Mouse (Mus musculus) MEL (cell line): ENCODE data around the gene Gm20388. TPM values are rescaled to one million over a fixed set of nuclear protein-coding genes. Genes with fewer than 3 reads are reported as not detected.

ENCODE experiments used
- DNase-seq: peaks from one replicate; pipeline ENCODE4 v3.0.0; 2011; ENCODE audit warnings: low read depth, low spot score
- H3K27ac ChIP-seq: 2 replicates; pipeline ENCODE4 v1.5.1; 2012; ENCODE audit warnings: low read depth, mild to moderate bottlenecking, control low read depth, low read length, moderate library complexity; ENCODE audit not compliant: control insufficient read depth
- H3K27me3 ChIP-seq, 2 experiments: fragments of 150-350 bp in 1 of 2; sonication (generic) in 1 of 2; 2 replicates each; pipeline ENCODE4 v1.6.1; 2012; ENCODE audit warnings: low read length in 2 of 2, mild to moderate bottlenecking in 2 of 2, improper control_type of control experiment in 1 of 2, moderate library complexity in 1 of 2; ENCODE audit not compliant: insufficient read depth in 2 of 2, control insufficient read depth in 1 of 2
- H3K36me3 ChIP-seq, 2 experiments: 2 replicates each; pipeline ENCODE4 v1.6.1; 2012 to 2014; ENCODE audit warnings: low read length in 2 of 2, improper control_type of control experiment in 1 of 2, inconsistent platforms in 1 of 2, mild to moderate bottlenecking in 1 of 2; ENCODE audit not compliant: insufficient read depth in 2 of 2, control insufficient read depth in 1 of 2
- H3K4me1 ChIP-seq, 2 experiments: fragments of 150-350 bp in 1 of 2; sonication (generic) in 1 of 2; 2 replicates each; pipeline ENCODE4 v1.6.1; 2012; ENCODE audit warnings: low read length in 2 of 2, improper control_type of control experiment in 1 of 2, mild to moderate bottlenecking in 1 of 2; ENCODE audit not compliant: insufficient read depth in 2 of 2, control insufficient read depth in 1 of 2
- H3K4me3 ChIP-seq, 2 experiments: fragments of 150-350 bp in 1 of 2; sonication (generic) in 1 of 2; 2 replicates each; pipeline ENCODE4 v1.5.1; 2012; ENCODE audit warnings: low read depth in 2 of 2, low read length in 2 of 2, mild to moderate bottlenecking in 2 of 2, moderate library complexity in 2 of 2, control low read depth in 1 of 2, improper control_type of control experiment in 1 of 2; ENCODE audit not compliant: control insufficient read depth in 1 of 2, insufficient read depth in 1 of 2
- H3K79me2 ChIP-seq: 2 replicates; pipeline ENCODE4 v1.6.1; 2012; ENCODE audit warnings: mild to moderate bottlenecking, low read length, moderate library complexity; ENCODE audit not compliant: control insufficient read depth, poor library complexity, insufficient read depth
- H3K9ac ChIP-seq: 2 replicates; pipeline ENCODE4 v1.6.1; 2012; ENCODE audit warnings: low read depth, mild to moderate bottlenecking, control low read depth, low read length, moderate library complexity; ENCODE audit not compliant: control insufficient read depth, poor library complexity, severe bottlenecking
- H3K9me3 ChIP-seq: fragments of 150-350 bp; sonication (generic); replicated peaks from 2 replicates; pipeline ENCODE4 v1.6.1; 2012; ENCODE audit warnings: mild to moderate bottlenecking, low read length, improper control_type of control experiment, moderate library complexity; ENCODE audit not compliant: insufficient read depth
- BHLHE40 ChIP-seq: IDR thresholded peaks from 2 replicates; pipeline ENCODE4 v1.6.1; 2012; ENCODE audit warnings: low read depth, mild to moderate bottlenecking, inconsistent platforms, low read length, improper control_type of control experiment, borderline replicate concordance
- CHD1 ChIP-seq: IDR thresholded peaks from 2 replicates; pipeline ENCODE4 v1.6.1; 2012; ENCODE audit warnings: low read depth, mild to moderate bottlenecking, inconsistent platforms, low read length, improper control_type of control experiment
- CHD2 ChIP-seq: IDR thresholded peaks from 2 replicates; pipeline ENCODE4 v1.6.1; 2011; ENCODE audit warnings: low read length, improper control_type of control experiment
- CTCF ChIP-seq, 3 experiments: IDR thresholded peaks in 2 of 3; conservative IDR thresholded peaks in 1 of 3; 2 replicates each; pipeline ENCODE4 v1.5.1; 2011 to 2012; ENCODE audit warnings: low read length in 3 of 3, low read depth in 2 of 3, mild to moderate bottlenecking in 2 of 3, improper control_type of control experiment in 1 of 3, inconsistent platforms in 1 of 3, mixed read lengths in 1 of 3, moderate library complexity in 1 of 3; ENCODE audit not compliant: control insufficient read depth in 1 of 3, insufficient read depth in 1 of 3, poor library complexity in 1 of 3, severe bottlenecking in 1 of 3
- E2F4 ChIP-seq: IDR thresholded peaks from 2 replicates; pipeline ENCODE4 v1.6.1; 2011; ENCODE audit warnings: low read depth, low read length, improper control_type of control experiment, borderline replicate concordance
- ELF1 ChIP-seq: IDR thresholded peaks from 2 replicates; pipeline ENCODE4 v1.6.1; 2014; ENCODE audit warnings: low read depth, mild to moderate bottlenecking, inconsistent platforms, low read length, improper control_type of control experiment, moderate library complexity
- ETS1 ChIP-seq: IDR thresholded peaks from 2 replicates; pipeline ENCODE4 v1.6.1; 2012; ENCODE audit warnings: low read depth, mild to moderate bottlenecking, inconsistent platforms, low read length, improper control_type of control experiment, moderate library complexity
- GABPA ChIP-seq: IDR thresholded peaks from 2 replicates; pipeline ENCODE4 v1.6.1; 2012; ENCODE audit warnings: low read depth, mild to moderate bottlenecking, inconsistent platforms, low read length, improper control_type of control experiment, moderate library complexity
- GATA1 ChIP-seq: IDR thresholded peaks from 2 replicates; pipeline ENCODE4 v1.6.1; 2011; ENCODE audit warnings: low read depth, low read length, improper control_type of control experiment
- HCFC1 ChIP-seq: IDR thresholded peaks from 2 replicates; pipeline ENCODE4 v1.6.1; 2012; ENCODE audit warnings: low read depth, mild to moderate bottlenecking, inconsistent platforms, low read length, improper control_type of control experiment, moderate library complexity
- JUND ChIP-seq: IDR thresholded peaks from 2 replicates; pipeline ENCODE4 v1.6.1; 2011; ENCODE audit warnings: low read depth, mild to moderate bottlenecking, improper control_type of control experiment, low read length
- KAT2A ChIP-seq: conservative IDR thresholded peaks from 2 replicates; pipeline ENCODE4 v1.6.1; 2012; ENCODE audit warnings: low read depth, low read length, improper control_type of control experiment, inconsistent platforms
- MAFK ChIP-seq: IDR thresholded peaks from 2 replicates; pipeline ENCODE4 v1.6.1; 2011; ENCODE audit warnings: low read depth, mild to moderate bottlenecking, low read length, improper control_type of control experiment, borderline replicate concordance
- MAX ChIP-seq: IDR thresholded peaks from 2 replicates; pipeline ENCODE4 v1.6.1; 2011; ENCODE audit warnings: low read length, improper control_type of control experiment
- MAZ ChIP-seq: IDR thresholded peaks from 2 replicates; pipeline ENCODE4 v1.6.1; 2012; ENCODE audit warnings: low read depth, mild to moderate bottlenecking, inconsistent platforms, low read length, improper control_type of control experiment
- MEF2A ChIP-seq: IDR thresholded peaks from 2 replicates; pipeline ENCODE4 v1.6.1; 2014; ENCODE audit warnings: low read depth, mild to moderate bottlenecking, inconsistent platforms, low read length, improper control_type of control experiment; ENCODE audit not compliant: poor library complexity, insufficient replicate concordance, severe bottlenecking; ENCODE audit errors: extremely low read depth
- MXI1 ChIP-seq: IDR thresholded peaks from 2 replicates; pipeline ENCODE4 v1.6.1; 2011; ENCODE audit warnings: mild to moderate bottlenecking, low read depth, low read length, improper control_type of control experiment
- MYB ChIP-seq: IDR thresholded peaks from 2 replicates; pipeline ENCODE4 v1.6.1; 2011; ENCODE audit warnings: mild to moderate bottlenecking, low read depth, low read length, improper control_type of control experiment
- MYC ChIP-seq: IDR thresholded peaks from 2 replicates; pipeline ENCODE4 v1.6.1; 2011; ENCODE audit warnings: low read depth, mild to moderate bottlenecking, low read length, improper control_type of control experiment, moderate library complexity
- NELFE ChIP-seq: IDR thresholded peaks from 2 replicates; pipeline ENCODE4 v1.6.1; 2011; ENCODE audit warnings: low read depth, low read length, improper control_type of control experiment
- NRF1 ChIP-seq: IDR thresholded peaks from 2 replicates; pipeline ENCODE4 v1.6.1; 2014; ENCODE audit warnings: low read depth, mild to moderate bottlenecking, inconsistent platforms, low read length, improper control_type of control experiment, moderate library complexity; ENCODE audit not compliant: poor library complexity, insufficient read depth, severe bottlenecking
- POLR2A ChIP-seq, 2 experiments: IDR thresholded peaks; 2 replicates each; pipeline ENCODE4 v1.6.1; 2011 to 2012; ENCODE audit warnings: low read length in 2 of 2, mild to moderate bottlenecking in 2 of 2, control low read depth in 1 of 2, improper control_type of control experiment in 1 of 2, low read depth in 1 of 2, moderate library complexity in 1 of 2; ENCODE audit not compliant: control insufficient read depth in 1 of 2, insufficient read depth in 1 of 2, poor library complexity in 1 of 2
- POLR2AphosphoS2 ChIP-seq: IDR thresholded peaks from 2 replicates; pipeline ENCODE4 v1.6.1; 2011; ENCODE audit warnings: low read length, improper control_type of control experiment
- POLR2AphosphoS5 ChIP-seq: IDR thresholded peaks from 2 replicates; pipeline ENCODE4 v1.6.1; 2012; ENCODE audit warnings: low read depth, borderline replicate concordance, mild to moderate bottlenecking, inconsistent platforms, low read length, moderate library complexity, mixed read lengths
- RAD21 ChIP-seq: IDR thresholded peaks from 2 replicates; pipeline ENCODE4 v1.6.1; 2011; ENCODE audit warnings: mild to moderate bottlenecking, low read depth, low read length, improper control_type of control experiment
- RCOR1 ChIP-seq: IDR thresholded peaks from 2 replicates; pipeline ENCODE4 v1.6.1; 2012; ENCODE audit warnings: low read depth, mild to moderate bottlenecking, inconsistent platforms, low read length, improper control_type of control experiment
- SIN3A ChIP-seq: IDR thresholded peaks from 2 replicates; pipeline ENCODE4 v1.6.1; 2012; ENCODE audit warnings: low read length, improper control_type of control experiment, inconsistent platforms
- SMC3 ChIP-seq: IDR thresholded peaks from 2 replicates; pipeline ENCODE4 v1.6.1; 2011; ENCODE audit warnings: low read depth, low read length, improper control_type of control experiment
- TAL1 ChIP-seq: IDR thresholded peaks from 2 replicates; pipeline ENCODE4 v1.6.1; 2012; ENCODE audit warnings: mild to moderate bottlenecking, inconsistent platforms, low read length, moderate library complexity, mixed read lengths
- TBP ChIP-seq: IDR thresholded peaks from 2 replicates; pipeline ENCODE4 v1.8.0; 2011; ENCODE audit warnings: low read depth, low read length, improper control_type of control experiment
- TCF12 ChIP-seq: IDR thresholded peaks from 2 replicates; pipeline ENCODE4 v1.6.1; 2014; ENCODE audit warnings: low read depth, mild to moderate bottlenecking, inconsistent platforms, low read length, improper control_type of control experiment, moderate library complexity
- UBTF ChIP-seq: IDR thresholded peaks from 2 replicates; pipeline ENCODE4 v1.6.1; 2012; ENCODE audit warnings: low read depth, mild to moderate bottlenecking, inconsistent platforms, low read length, improper control_type of control experiment, moderate library complexity, borderline replicate concordance; ENCODE audit not compliant: insufficient read depth
- USF1 ChIP-seq: IDR thresholded peaks from 2 replicates; pipeline ENCODE4 v1.6.1; 2014; ENCODE audit warnings: low read depth, mild to moderate bottlenecking, inconsistent platforms, low read length, improper control_type of control experiment, moderate library complexity
- USF2 ChIP-seq, 2 experiments: IDR thresholded peaks; 2 replicates each; pipeline ENCODE4 v1.6.1; 2011 to 2012; ENCODE audit warnings: improper control_type of control experiment in 2 of 2, low read length in 2 of 2, borderline replicate concordance in 1 of 2, inconsistent platforms in 1 of 2, low read depth in 1 of 2, mild to moderate bottlenecking in 1 of 2; ENCODE audit not compliant: insufficient read depth in 1 of 2
- ZC3H11A ChIP-seq: IDR thresholded peaks from 2 replicates; pipeline ENCODE4 v1.6.1; 2012; ENCODE audit warnings: low read depth, mild to moderate bottlenecking, inconsistent platforms, low read length, improper control_type of control experiment
- ZKSCAN1 ChIP-seq: IDR thresholded peaks from 2 replicates; pipeline ENCODE4 v1.6.1; 2012; ENCODE audit warnings: low read depth, mild to moderate bottlenecking, inconsistent platforms, low read length, improper control_type of control experiment, moderate library complexity
- ZMIZ1 ChIP-seq: IDR thresholded peaks from 2 replicates; pipeline ENCODE4 v1.6.1; 2012; ENCODE audit warnings: low read depth, mild to moderate bottlenecking, inconsistent platforms, low read length, improper control_type of control experiment, moderate library complexity
- ZNF384 ChIP-seq: IDR thresholded peaks from 2 replicates; pipeline ENCODE4 v1.6.1; 2012; ENCODE audit warnings: low read depth, mild to moderate bottlenecking, inconsistent platforms, low read length, improper control_type of control experiment
- polyA plus RNA-seq, 2 experiments: library from polyadenylated mRNA; stranded (reverse) in 1 of 2; unstranded in 1 of 2; fragments of >175 nt in 1 of 2; fragments of >200 nt in 1 of 2; gene quantifications; 2 replicates each; pipeline versions ENCODE4 v1.2.1 to v1.2.4; 2012; ENCODE audit warnings: low replicate concordance in 2 of 2, low read depth in 1 of 2; ENCODE audit not compliant: insufficient read length in 2 of 2, insufficient read depth in 1 of 2, missing spikeins in 1 of 2
- total RNA-seq: library from RNA; depleted of rRNA; stranded (reverse); fragments of 300-350 nt; gene quantifications from 2 replicates; pipeline ENCODE4 v1.2.3, GENCODE M21; 2012

Gene Gm20388
- total and polyA plus RNA-seq, 3 experiments, result 11.1 to 17.8 TPM; not detected in 1

DNA sequence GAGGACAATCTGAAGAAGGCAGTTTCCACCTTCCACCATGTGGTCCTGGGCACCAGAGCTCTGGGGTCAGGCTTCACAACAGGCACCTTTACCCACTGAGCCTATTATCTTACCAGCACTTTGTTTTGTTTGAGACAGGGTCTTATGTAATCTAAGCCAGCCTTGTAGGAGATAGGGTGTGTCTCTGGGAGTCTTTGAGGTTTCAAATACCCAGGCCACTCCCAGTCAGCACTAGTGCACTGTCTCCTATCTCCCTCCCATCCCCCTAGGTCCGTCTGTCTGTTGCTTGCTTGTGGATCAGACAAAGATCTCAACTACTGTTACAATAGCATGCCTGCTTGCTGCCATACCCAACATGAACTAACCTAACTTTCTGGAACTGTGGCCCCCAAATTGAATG, 3050.3 kb downstream of the Gm20388 start:
- Histone ChIP-seq H3K4me1 (peaks cover 41 to 44% of the 10 kb centered on the region in 2 experiments), H3K27ac (peak overlapping the region; percentile 72), H3K79me2 (peaks cover 82% of the 10 kb centered on the region), H3K36me3 (peaks cover 9 to 64% of the 10 kb centered on the region in 2 experiments), H3K27me3 (no peaks in the 10 kb centered on the region), H3K9ac (peak overlapping the region; percentile 10), H3K4me3 (peak overlapping the region in 1 of 2 experiments; percentile 14; a peak in 2 of 4 replicates), H3K9me3 (no peaks in the 10 kb centered on the region)
- DNase-seq, result peak; percentile 89
- no peak for TF ChIP-seq KAT2A
- TF ChIP-seq UBTF, result no peak
- peak; percentile 71 for TF ChIP-seq RCOR1
- no peak for TF ChIP-seq NRF1
- peak; percentile 82 for TF ChIP-seq ETS1
- no peak for TF ChIP-seq JUND
- TF ChIP-seq NELFE, result no peak
- peak; percentile 60; the same call in 1 of the 2 replicates for TF ChIP-seq TCF12
- TF ChIP-seq ZMIZ1, result no peak
- no peak for TF ChIP-seq ZNF384
- no peak for TF ChIP-seq TBP
- no peak for TF ChIP-seq MEF2A
- TF ChIP-seq ELF1, result no peak
- TF ChIP-seq MAZ, result no peak
- peak; percentile 59 for TF ChIP-seq CHD2
- no peak for TF ChIP-seq USF2 (IDR thresholded peaks at IDR 0.05; ENCODE audit: borderline replicate concordance in 1 of 2, insufficient read depth in 1 of 2, low read depth in 1 of 2, low read length in 2 of 2)
- peak; percentile 63; the same call in 1 of the 2 replicates for TF ChIP-seq BHLHE40
- peak; percentile 83 for TF ChIP-seq MXI1
- peak; percentile 46; the same call in 1 of the 2 replicates for TF ChIP-seq MAX
- TF ChIP-seq SMC3, result no peak
- TF ChIP-seq TAL1, result peak; percentile 53
- no peak for TF ChIP-seq E2F4
- no peak for TF ChIP-seq CTCF (IDR thresholded peaks at IDR 0.05 in 2 of 3, conservative IDR thresholded peaks at IDR 0.05 in 1 of 3; ENCODE audit: control insufficient read depth in 1 of 3, insufficient read depth in 1 of 3, low read depth in 2 of 3, low read length in 3 of 3, poor library complexity in 1 of 3, severe bottlenecking in 1 of 3)
- no peak for TF ChIP-seq GABPA
- no peak for TF ChIP-seq MAFK
- TF ChIP-seq POLR2AphosphoS5, result no peak
- peak; percentile 79 for TF ChIP-seq GATA1
- TF ChIP-seq POLR2A (IDR thresholded peaks at IDR 0.05; ENCODE audit: control insufficient read depth in 1 of 2, insufficient read depth in 1 of 2, low read depth in 1 of 2, low read length in 2 of 2, poor library complexity in 1 of 2), result no peak
- no peak for TF ChIP-seq CHD1
- TF ChIP-seq RAD21, result no peak
- peak; percentile 33; the same call in 1 of the 2 replicates for TF ChIP-seq HCFC1
- TF ChIP-seq ZKSCAN1, result no peak
- TF ChIP-seq ZC3H11A, result no peak
- TF ChIP-seq USF1, result no peak
- TF ChIP-seq SIN3A, result peak; percentile 81
- TF ChIP-seq POLR2AphosphoS2, result no peak
- TF ChIP-seq MYB, result no peak
- TF ChIP-seq MYC, result peak; percentile 26; the same call in 1 of the 2 replicates
